Mouse (Mus musculus) spleen, adult 2 months (tissue): Measurements from ENCODE around the gene Olfr273.

Experiments used
- CTCF ChIP-seq: fragments of 200-500 bp; IDR thresholded peaks from 2 replicates; pipeline ENCODE4 v1.5.1; 2011; ENCODE audit warnings: mild to moderate bottlenecking, inconsistent platforms; ENCODE audit not compliant: insufficient read depth, insufficient read length, insufficient replicate concordance; ENCODE audit errors: extremely low read depth
- POLR2A ChIP-seq: fragments of 200-500 bp; IDR thresholded peaks from 2 replicates; pipeline ENCODE4 v1.6.1; 2011; ENCODE audit warnings: low read depth, low read length, inconsistent platforms

DNA sequence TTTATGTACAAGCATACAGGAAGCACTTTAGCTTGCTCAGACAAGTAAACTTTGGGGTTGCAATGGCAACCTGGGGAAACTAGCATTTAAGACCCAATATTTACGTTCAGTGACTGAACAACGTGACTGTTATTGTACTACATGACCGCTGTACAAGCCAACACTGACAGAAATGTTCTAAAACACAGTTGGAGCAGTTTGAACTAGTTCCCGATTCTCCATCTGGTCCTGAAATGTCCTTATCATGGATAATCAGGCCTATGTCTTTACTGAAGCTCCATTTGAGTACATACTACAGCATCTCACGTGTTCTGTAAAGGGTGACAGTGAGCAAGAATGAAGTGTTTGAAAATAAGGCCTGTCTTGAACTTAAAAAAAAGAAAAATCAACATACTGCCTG, 9.4 kb downstream of the Olfr273 start:
- TF ChIP-seq CTCF = no peak
- TF ChIP-seq POLR2A = no peak
